Mouse (Mus musculus): ENCODE measurements around the gene R3hdm2. TPM values are rescaled to one million over a fixed set of nuclear protein-coding genes. Genes with fewer than 3 reads are reported as not detected.

Gene R3hdm2
- polyA plus RNA-seq, 1 experiment from 2014 or later: 40.7 TPM

GRCm38 (mm10) chr10:127341891-127342639 lies 38.1 kb upstream of the R3hdm2 start, which contains the start of gene Gli1:
Gene Gli1, minus strand, starts transcription at chr10:127341974.
- peak within 1 kb of the TSS; percentile 70 for H3K4me2 ChIP-seq (replicated peaks)
- no peaks in the 10 kb centered on the region for H3K9me3 ChIP-seq
- ATAC-seq (ENCODE audit: low FRiP score, low read depth): peak; percentile 46
- peaks cover 47% of the 10 kb centered on the region for H3K27me3 ChIP-seq
- H3K27ac ChIP-seq (replicated peaks): peak within 1 kb of the TSS; percentile 31; the same call in 1 of the 2 replicates
- H3K4me1 ChIP-seq: peaks cover 37% of the 10 kb centered on the region
- under 1% methylated on average over 29 of the region's 29 CpGs for WGBS
- peak within 1 kb of the TSS; percentile 42 for H3K4me3 ChIP-seq
- no peaks in the 10 kb centered on the region for H3K36me3 ChIP-seq
- peak within 1 kb of the TSS; percentile 34; the same call in 1 of the 2 replicates for H3K9ac ChIP-seq (replicated peaks)

GRCm38 (mm10) chr10:127343029-127343428 lies 37.1 kb upstream of the R3hdm2 start:
- WGBS: 76% methylated on average over 3 of the region's 3 CpGs
- H3K4me1 ChIP-seq: peaks cover 37% of the 10 kb centered on the region

GRCm38 (mm10) chr10:127346173-127346572 lies 34.0 kb upstream of the R3hdm2 start:
- H3K27ac ChIP-seq (replicated peaks): no peak overlapping the region
- no peak for ATAC-seq (ENCODE audit: low FRiP score, low read depth)
- no peak overlapping the region for H3K4me2 ChIP-seq (replicated peaks)
- peaks cover 21% of the 10 kb centered on the region for H3K4me1 ChIP-seq
- H3K27me3 ChIP-seq: peaks cover 23% of the 10 kb centered on the region
- 92% methylated on average over 3 of the region's 3 CpGs for WGBS
- H3K9me3 ChIP-seq: no peaks in the 10 kb centered on the region
- no peak overlapping the region for H3K9ac ChIP-seq (replicated peaks)
- H3K36me3 ChIP-seq: no peaks in the 10 kb centered on the region
- no peak overlapping the region for H3K4me3 ChIP-seq

More at GRCm38 (mm10) chr10:127343029-127343428, 37.1 kb upstream of the R3hdm2 start:
- Histone ChIP-seq H3K4me2 (replicated peaks) (no peak overlapping the region), H3K9ac (replicated peaks) (no peak overlapping the region), H3K36me3 (no peaks in the 10 kb centered on the region), H3K4me3 (no peak overlapping the region), H3K27me3 (peaks cover 40% of the 10 kb centered on the region), H3K27ac (replicated peaks) (no peak overlapping the region), H3K9me3 (no peaks in the 10 kb centered on the region)
- no peak for ATAC-seq (ENCODE audit: low FRiP score, low read depth)

GRCm38 (mm10) chr10:127348957-127349356 lies 31.2 kb upstream of the R3hdm2 start:
- Histone ChIP-seq H3K4me3 (no peak overlapping the region), H3K27ac (replicated peaks) (no peak overlapping the region), H3K36me3 (no peaks in the 10 kb centered on the region), H3K9me3 (no peaks in the 10 kb centered on the region), H3K4me2 (replicated peaks) (no peak overlapping the region), H3K4me1 (peaks cover 7% of the 10 kb centered on the region; the same call in 1 of the 2 replicates), H3K27me3 (peaks cover 23% of the 10 kb centered on the region), H3K9ac (replicated peaks) (no peak overlapping the region)
- WGBS: 65% methylated on average over 4 of the region's 4 CpGs
- no peak for ATAC-seq (ENCODE audit: low FRiP score, low read depth)

- no peaks in the 10 kb centered on the region for H3K36me3 ChIP-seq
- H3K9ac ChIP-seq (replicated peaks): no peak overlapping the region
- peaks cover 24% of the 10 kb centered on the region for H3K27me3 ChIP-seq
- H3K9me3 ChIP-seq: no peaks in the 10 kb centered on the region
- no peak overlapping the region for H3K27ac ChIP-seq (replicated peaks)
- H3K4me1 ChIP-seq: peaks cover 7% of the 10 kb centered on the region; the same call in 1 of the 2 replicates
- WGBS: 81% methylated on average over 8 of the region's 8 CpGs
- no peak for ATAC-seq (ENCODE audit: low FRiP score, low read depth)
- no peak overlapping the region for H3K4me2 ChIP-seq (replicated peaks)
- H3K4me3 ChIP-seq: no peak overlapping the region
Measured at GRCm38 (mm10) chr10:127349810-127350209, 30.3 kb upstream of the R3hdm2 start.

GRCm38 (mm10) chr10:127350594-127351284 lies 29.4 kb upstream of the R3hdm2 start:
- Histone ChIP-seq H3K9ac (replicated peaks) (no peak overlapping the region), H3K27me3 (peaks cover 24% of the 10 kb centered on the region), H3K9me3 (no peaks in the 10 kb centered on the region), H3K4me3 (peak overlapping the region; percentile 6; the same call in 1 of the 2 replicates), H3K36me3 (no peaks in the 10 kb centered on the region), H3K27ac (replicated peaks) (no peak overlapping the region), H3K4me1 (peaks cover 7% of the 10 kb centered on the region; the same call in 1 of the 2 replicates), H3K4me2 (replicated peaks) (peak overlapping the region; percentile 42)
- peak; percentile 60; the same call in 1 of the 2 replicates for ATAC-seq (ENCODE audit: low FRiP score, low read depth)
- WGBS: 13% methylated on average over 24 of the region's 24 CpGs

GRCm38 (mm10) chr10:127351285-127351595 lies 28.9 kb upstream of the R3hdm2 start:
- 83% methylated on average over 8 of the region's 8 CpGs for WGBS
- no peak overlapping the region for H3K9ac ChIP-seq (replicated peaks)
- H3K36me3 ChIP-seq: no peaks in the 10 kb centered on the region
- H3K4me2 ChIP-seq (replicated peaks): peak overlapping the region; percentile 42; the same call in 1 of the 2 replicates
- no peaks in the 10 kb centered on the region for H3K9me3 ChIP-seq
- H3K27me3 ChIP-seq: peaks cover 24% of the 10 kb centered on the region
- H3K27ac ChIP-seq (replicated peaks): no peak overlapping the region
- peaks cover 7% of the 10 kb centered on the region; the same call in 1 of the 2 replicates for H3K4me1 ChIP-seq
- H3K4me3 ChIP-seq: no peak overlapping the region
- ATAC-seq (ENCODE audit: low FRiP score, low read depth): no peak

- 75% methylated on average over 8 of the region's 8 CpGs for WGBS
Measured at GRCm38 (mm10) chr10:127351719-127352118, 28.4 kb upstream of the R3hdm2 start.

GRCm38 (mm10) chr10:127352187-127352586 lies 27.9 kb upstream of the R3hdm2 start:
- no peak overlapping the region for H3K27ac ChIP-seq (replicated peaks)
- H3K27me3 ChIP-seq: peaks cover 24% of the 10 kb centered on the region
- H3K36me3 ChIP-seq: no peaks in the 10 kb centered on the region
- 93% methylated on average over 9 of the region's 9 CpGs for WGBS
- no peak overlapping the region for H3K9ac ChIP-seq (replicated peaks)
- H3K9me3 ChIP-seq: no peaks in the 10 kb centered on the region
- no peak overlapping the region for H3K4me3 ChIP-seq
- H3K4me2 ChIP-seq (replicated peaks): no peak overlapping the region
- H3K4me1 ChIP-seq: peaks cover 7% of the 10 kb centered on the region; the same call in 1 of the 2 replicates
- no peak for ATAC-seq (ENCODE audit: low FRiP score, low read depth)

More at GRCm38 (mm10) chr10:127351719-127352118, 28.4 kb upstream of the R3hdm2 start:
- no peaks in the 10 kb centered on the region for H3K9me3 ChIP-seq
- no peak overlapping the region for H3K4me3 ChIP-seq
- no peak overlapping the region for H3K9ac ChIP-seq (replicated peaks)
- H3K36me3 ChIP-seq: no peaks in the 10 kb centered on the region
- H3K27me3 ChIP-seq: peaks cover 24% of the 10 kb centered on the region
- H3K27ac ChIP-seq (replicated peaks): no peak overlapping the region
- ATAC-seq (ENCODE audit: low FRiP score, low read depth): no peak
- H3K4me2 ChIP-seq (replicated peaks): no peak overlapping the region
- H3K4me1 ChIP-seq: peaks cover 7% of the 10 kb centered on the region; the same call in 1 of the 2 replicates

- no peaks in the 10 kb centered on the region for H3K36me3 ChIP-seq
- H3K9me3 ChIP-seq: no peaks in the 10 kb centered on the region
- H3K27me3 ChIP-seq: peaks cover 24% of the 10 kb centered on the region
- no peak overlapping the region for H3K4me3 ChIP-seq
- no peak overlapping the region for H3K4me2 ChIP-seq (replicated peaks)
- peaks cover 7% of the 10 kb centered on the region; the same call in 1 of the 2 replicates for H3K4me1 ChIP-seq
- ATAC-seq (ENCODE audit: low FRiP score, low read depth): no peak
- H3K9ac ChIP-seq (replicated peaks): no peak overlapping the region
- H3K27ac ChIP-seq (replicated peaks): no peak overlapping the region
- WGBS: 85% methylated on average over 11 of the region's 11 CpGs
Measured at GRCm38 (mm10) chr10:127352766-127353165, 27.4 kb upstream of the R3hdm2 start.

- Histone ChIP-seq H3K4me1 (peaks cover 7% of the 10 kb centered on the region; the same call in 1 of the 2 replicates), H3K9ac (replicated peaks) (no peak within 1 kb of the TSS), H3K4me2 (replicated peaks) (no peak within 1 kb of the TSS), H3K36me3 (no peaks in the 10 kb centered on the region), H3K4me3 (no peak within 1 kb of the TSS), H3K9me3 (no peaks in the 10 kb centered on the region), H3K27me3 (peaks cover 24% of the 10 kb centered on the region), H3K27ac (replicated peaks) (no peak within 1 kb of the TSS)
- no peak for ATAC-seq (ENCODE audit: low FRiP score, low read depth)
- WGBS: 86% methylated on average over 18 of the region's 18 CpGs
Measured at GRCm38 (mm10) chr10:127353909-127354895, 25.9 kb upstream of the R3hdm2 start, which contains the start of gene Inhbe. Gene Inhbe, minus strand, starts transcription at chr10:127354411.
